ENCODE assay signal across 15 mouse cellular contexts in genomic region chr17:73701016-73701415, GRCm38 (mm10). TPM values are rescaled to one million over a fixed set of nuclear protein-coding genes. Genes with fewer than 3 reads are reported as not detected.
DNase-seq lines count a peak whose midpoint lies in the region; ATAC-seq lines count a peak whose summit lies in the region.
"Had no signal": no experiment of that assay in that cellular context is flagged by ENCODE, and none has a peak within 500 bp of the region (broad histone marks: within the 10 kb centered on the region; RNA-seq: fewer than 3 reads in every experiment).

No protein-coding gene starts in this region.

- DNase-seq in forebrain, embryonic 14.5 days (ENCODE audit: low spot score), result no peak
- no peak for DNase-seq in neural tube, embryonic 11.5 days (ENCODE audit: low spot score)
- DNase-seq in neural tube, embryonic 10.5 days (ENCODE audit: extremely low spot score, low spot score), result no peak
- no peak for DNase-seq in midbrain, embryonic 11.5 days (ENCODE audit: low spot score, missing footprints)
- DNase-seq in cerebellum, adult 9-10 months, result no peak
- DNase-seq: gastrocnemius, adult 2 months; thymus, postnatal 14 days had no signal

- peaks cover 24% of the 10 kb centered on the region for H3K4me1 ChIP-seq in forebrain, embryonic 12.5 days
- peaks cover 11% of the 10 kb centered on the region for H3K4me1 ChIP-seq in forebrain, embryonic 14.5 days (ENCODE audit: control insufficient read depth, insufficient read depth, low read length)
- no peaks in the 10 kb centered on the region for H3K4me1 ChIP-seq in neural tube, embryonic 11.5 days (ENCODE audit: control insufficient read depth, insufficient read depth, low read length)
- H3K4me1 ChIP-seq in midbrain, embryonic 11.5 days (ENCODE audit: control insufficient read depth, insufficient read depth, low read length), result no peaks in the 10 kb centered on the region
- H3K4me1 ChIP-seq: lung, embryonic 15.5 days had no signal

- no peak overlapping the region for H3K9ac ChIP-seq in forebrain, embryonic 12.5 days
- no peak overlapping the region for H3K9ac ChIP-seq in forebrain, embryonic 14.5 days (ENCODE audit: low read length)
- no peak overlapping the region for H3K9ac ChIP-seq in neural tube, embryonic 11.5 days (ENCODE audit: low read length)
- H3K9ac ChIP-seq in midbrain, embryonic 11.5 days (ENCODE audit: low read length), result no peak overlapping the region
- H3K9ac ChIP-seq: heart, embryonic 12.5 days; limb, embryonic 12.5 days; lung, embryonic 15.5 days had no signal

- ATAC-seq in forebrain, embryonic 12.5 days (ENCODE audit: low FRiP score), result no peak
- no peak for ATAC-seq in forebrain, embryonic 14.5 days
- ATAC-seq in neural tube, embryonic 11.5 days (ENCODE audit: insufficient read depth, low FRiP score, low TSS enrichment), result no peak
- ATAC-seq in midbrain, embryonic 11.5 days (ENCODE audit: low FRiP score), result peak; percentile 62; the same call in 1 of the 2 replicates
- no peak for ATAC-seq in erythroid progenitor cell, adult 5-6 weeks (replicated peaks; ENCODE audit: low FRiP score, poor library complexity, severe bottlenecking)
- ATAC-seq in megakaryocyte, adult 5-6 weeks (ENCODE audit: poor library complexity, severe bottlenecking), result no peak
- ATAC-seq: inflammation-experienced regulatory T-cells, adult 6 months had no signal

- no peak overlapping the region for H3K4me2 ChIP-seq in forebrain, embryonic 12.5 days
- H3K4me2 ChIP-seq in forebrain, embryonic 14.5 days (ENCODE audit: low read length), result no peak overlapping the region
- H3K4me2 ChIP-seq in neural tube, embryonic 11.5 days (ENCODE audit: low read depth), result no peak overlapping the region
- no peak overlapping the region for H3K4me2 ChIP-seq in midbrain, embryonic 11.5 days
- H3K4me2 ChIP-seq: heart, embryonic 12.5 days; limb, embryonic 12.5 days; lung, embryonic 15.5 days had no signal

- 22% methylated on average over 7 of the region's 7 CpGs for WGBS in forebrain, embryonic 12.5 days
- WGBS in forebrain, embryonic 14.5 days, result 25% methylated on average over 7 of the region's 7 CpGs
- 19% methylated on average over 7 of the region's 7 CpGs for WGBS in neural tube, embryonic 11.5 days
- 35% methylated on average over 7 of the region's 7 CpGs for WGBS in midbrain, embryonic 11.5 days

- H3K36me3 ChIP-seq in forebrain, embryonic 12.5 days (replicated peaks), result no peaks in the 10 kb centered on the region
- no peaks in the 10 kb centered on the region for H3K36me3 ChIP-seq in forebrain, embryonic 14.5 days (ENCODE audit: control insufficient read depth, insufficient read depth, low read length)
- H3K36me3 ChIP-seq in neural tube, embryonic 11.5 days (ENCODE audit: control insufficient read depth, insufficient read depth, low read length), result no peaks in the 10 kb centered on the region
- no peaks in the 10 kb centered on the region for H3K36me3 ChIP-seq in midbrain, embryonic 11.5 days (ENCODE audit: control insufficient read depth, insufficient read depth, low read length)
- H3K36me3 ChIP-seq: heart, embryonic 12.5 days; limb, embryonic 12.5 days; lung, embryonic 15.5 days had no signal

- H3K27me3 ChIP-seq in forebrain, embryonic 12.5 days, result peaks cover 5% of the 10 kb centered on the region; the same call in 1 of the 2 replicates
- no peaks in the 10 kb centered on the region for H3K27me3 ChIP-seq in forebrain, embryonic 14.5 days (replicated peaks; ENCODE audit: control insufficient read depth, insufficient read depth, low read length)
- H3K27me3 ChIP-seq in neural tube, embryonic 11.5 days (ENCODE audit: control insufficient read depth, insufficient read depth, low read length), result no peaks in the 10 kb centered on the region
- H3K27me3 ChIP-seq in midbrain, embryonic 11.5 days (ENCODE audit: control insufficient read depth, insufficient read depth, low read length), result no peaks in the 10 kb centered on the region
- H3K27me3 ChIP-seq: heart, embryonic 12.5 days; lung, embryonic 15.5 days had no signal

- H3K9me3 ChIP-seq in forebrain, embryonic 12.5 days, result no peaks in the 10 kb centered on the region
- no peaks in the 10 kb centered on the region for H3K9me3 ChIP-seq in forebrain, embryonic 14.5 days (replicated peaks; ENCODE audit: control insufficient read depth, low read length)
- H3K9me3 ChIP-seq in neural tube, embryonic 11.5 days (ENCODE audit: control insufficient read depth, low read length), result no peaks in the 10 kb centered on the region
- H3K9me3 ChIP-seq in midbrain, embryonic 11.5 days (ENCODE audit: control insufficient read depth, low read length), result no peaks in the 10 kb centered on the region
- H3K9me3 ChIP-seq: heart, embryonic 12.5 days; limb, embryonic 12.5 days; lung, embryonic 15.5 days had no signal

- H3K27ac ChIP-seq in forebrain, embryonic 12.5 days, result peak overlapping the region; percentile 53; the same call in 1 of the 2 replicates
- no peak overlapping the region for H3K27ac ChIP-seq in forebrain, embryonic 14.5 days (ENCODE audit: low read depth, low read length)
- H3K27ac ChIP-seq in neural tube, embryonic 11.5 days (ENCODE audit: low read depth, low read length), result peak overlapping the region; percentile 41; the same call in 1 of the 2 replicates
- H3K27ac ChIP-seq in midbrain, embryonic 11.5 days (ENCODE audit: low read depth, low read length), result no peak overlapping the region
- H3K27ac ChIP-seq: gastrocnemius, adult 2 months; limb, embryonic 12.5 days; lung, embryonic 15.5 days had no signal

- H3K4me3 ChIP-seq in forebrain, embryonic 12.5 days (replicated peaks), result no peak overlapping the region
- H3K4me3 ChIP-seq in forebrain, embryonic 14.5 days (ENCODE audit: low read depth, low read length), result no peak overlapping the region
- no peak overlapping the region for H3K4me3 ChIP-seq in neural tube, embryonic 11.5 days (ENCODE audit: low read depth, low read length)
- H3K4me3 ChIP-seq in midbrain, embryonic 11.5 days (ENCODE audit: low read depth, low read length), result no peak overlapping the region
- H3K4me3 ChIP-seq: gastrocnemius, adult 2 months; heart, embryonic 12.5 days; limb, embryonic 12.5 days; lung, embryonic 15.5 days had no signal

RNA-seq across cellular contexts. Expression of gene Galnt14, which starts 9.2 kb away (rescaled TPM):
- 7.3 and 10.6 TPM in 2 replicates for polyA plus RNA-seq in forebrain, embryonic 12.5 days (2016; fragmentation: Nextera tagmentation; extraction: Ambion mirVana)
- polyA plus RNA-seq in forebrain, embryonic 14.5 days (2014; fragmentation: Nextera tagmentation; extraction: Ambion mirVana), result 7.1 and 9.4 TPM in 2 replicates
- polyA plus RNA-seq in neural tube, embryonic 11.5 days (2014; fragmentation: Nextera tagmentation; extraction: Ambion mirVana), result 9.5 TPM in 2 replicates
- polyA plus RNA-seq in midbrain, embryonic 11.5 days (2014; fragmentation: Nextera tagmentation; extraction: Ambion mirVana), result 4.2 and 4.7 TPM in 2 replicates
- total RNA-seq in erythroid progenitor cell, adult 5-6 weeks (2015; ENCODE audit: low replicate concordance), result not detected in 2 replicates
- total RNA-seq in erythroid progenitor cell, adult 5-6 weeks (2017; ENCODE audit: low replicate concordance), result not detected in 2 replicates
- not detected in 2 replicates for total RNA-seq in megakaryocyte, adult 5-6 weeks (2015)
- total RNA-seq in megakaryocyte, adult 5-6 weeks (2017), result not detected in 2 replicates
- total RNA-seq: gastrocnemius, adult 2 months had no signal
- polyA plus RNA-seq: C2C12 had no signal

Comparison
In these comparisons a context has a peak if more than half of its experiments do, and no peak if none do; other contexts are left out.
1. H3K27ac ChIP-seq: peak in forebrain, embryonic 12.5 days (single experiment) and neural tube, embryonic 11.5 days (single experiment); none in forebrain, embryonic 14.5 days (single experiment) and midbrain, embryonic 11.5 days (single experiment).